Mouse (Mus musculus) intestine, embryonic 16.5 days (tissue): ENCODE measurements around the gene Clspn. TPM values are rescaled to one million over a fixed set of nuclear protein-coding genes. Genes with fewer than 3 reads are reported as not detected.

ENCODE experiments used
- ATAC-seq: fragments of 200-750 bp; cut with Nextera tagmentation; 2 replicates; pipeline ENCODE4 v1.8.0; 2017; ENCODE audit warnings: moderate TSS enrichment, moderate library complexity
- H3K27ac ChIP-seq: fragments of 300-500 bp; sonication (generic); 2 replicates; pipeline ENCODE4 v1.5.1; 2014; ENCODE audit warnings: mild to moderate bottlenecking, low read length
- H3K27me3 ChIP-seq: fragments of 300-500 bp; sonication (generic); replicated peaks from 2 replicates; pipeline ENCODE4 v1.6.1; 2014; ENCODE audit warnings: low read length, control low read depth, mixed read lengths; ENCODE audit not compliant: control insufficient read depth, insufficient read depth
- H3K36me3 ChIP-seq: fragments of 300-500 bp; sonication (generic); 2 replicates; pipeline ENCODE4 v1.6.1; 2014; ENCODE audit warnings: low read length, control low read depth; ENCODE audit not compliant: control insufficient read depth, insufficient read depth
- H3K4me1 ChIP-seq: fragments of 300-500 bp; sonication (generic); 2 replicates; pipeline ENCODE4 v1.6.1; 2014; ENCODE audit warnings: low read length, control low read depth, mixed read lengths; ENCODE audit not compliant: control insufficient read depth, insufficient read depth
- H3K4me2 ChIP-seq: fragments of 300-500 bp; sonication (generic); 2 replicates; pipeline ENCODE4 v1.6.1; 2014; ENCODE audit warnings: low read depth, low read length, control low read depth
- H3K4me3 ChIP-seq: fragments of 300-500 bp; sonication (generic); 2 replicates; pipeline ENCODE4 v1.5.1; 2014; ENCODE audit warnings: mild to moderate bottlenecking, low read length
- H3K9ac ChIP-seq: fragments of 300-500 bp; sonication (generic); 2 replicates; pipeline ENCODE4 v1.6.1; 2014; ENCODE audit warnings: low read depth, low read length
- H3K9me3 ChIP-seq: fragments of 300-500 bp; sonication (generic); 2 replicates; pipeline ENCODE4 v1.6.1; 2016; ENCODE audit warnings: low read length, control low read depth; ENCODE audit not compliant: control insufficient read depth
- WGBS: fragments of 180-500 bp; shearing (Covaris S2); extraction: QIAGEN DNeasy Blood & Tissue Kit; methylation state at CpG from one replicate; pipeline ENCODE4 v1.1.7; 2014; 5-methylcytosine and 5-hydroxymethylcytosine counted together
- microRNA-seq: library from miRNA; unstranded; fragments of <30 nt; microRNA quantifications from one replicate; pipeline ENCODE4, GENCODE M21; 2016
- polyA plus RNA-seq: library from polyadenylated mRNA; unstranded; fragments of >200 nt; fragmentation: Nextera tagmentation; extraction: Ambion mirVana; gene quantifications from 2 replicates; pipeline ENCODE4 v1.2.1, GENCODE M21; 2015

Gene Clspn
- polyA plus RNA-seq, 1 experiment from 2014 or later, result 26.5 TPM

- ATAC-seq, result no peak
- no peaks in the 10 kb centered on the region for H3K9me3 ChIP-seq
- no peaks in the 10 kb centered on the region for H3K4me1 ChIP-seq
- H3K4me3 ChIP-seq, result no peak overlapping the region
- no peaks in the 10 kb centered on the region for H3K27me3 ChIP-seq
- H3K4me2 ChIP-seq, result no peak overlapping the region
- no peak overlapping the region for H3K9ac ChIP-seq
- 43% methylated on average over 9 of the region's 9 CpGs for WGBS
- H3K36me3 ChIP-seq, result no peaks in the 10 kb centered on the region
- no peak overlapping the region for H3K27ac ChIP-seq
Observed at GRCm38 (mm10) chr4:126641901-126642300, 85.2 kb downstream of the Clspn start.

Small RNA genes lying within 50 kb of the gene (microRNA-seq; reads per million reads assigned to microRNA genes)
- 0.68 reads per million for gene Mir7119

Other genes with a start within 250 kb of the Clspn start
- gene Adprhl2, start 235.2 kb upstream of the Clspn start, polyA plus RNA-seq, result 59.0 and 60.1 TPM in 2 replicates
- gene Tekt2, start 231.2 kb upstream of the Clspn start, polyA plus RNA-seq, result 4.8 and 5.6 TPM in 2 replicates
- gene Ago3, start 127.4 kb upstream of the Clspn start, polyA plus RNA-seq, result 9.7 and 10.6 TPM in 2 replicates
- gene Ago1, start 88.4 kb upstream of the Clspn start, polyA plus RNA-seq, result 3.3 and 3.5 TPM in 2 replicates
- gene Ago4, start 23.5 kb upstream of the Clspn start, polyA plus RNA-seq, result 0.65 and 0.86 TPM in 2 replicates
- 1.7 and 1.9 TPM in 2 replicates for gene 5730409E04Rik, start 52.9 kb downstream of the Clspn start, polyA plus RNA-seq
- 477 and 515 TPM in 2 replicates for gene Psmb2, start 120.7 kb downstream of the Clspn start, polyA plus RNA-seq
- gene Tfap2e, start 179.3 kb downstream of the Clspn start, polyA plus RNA-seq, result not detected in 2 replicates
- gene Ncdn, start 196.5 kb downstream of the Clspn start, polyA plus RNA-seq, result 25.6 and 27.4 TPM in 2 replicates
- 36.4 and 44.0 TPM in 2 replicates for gene AU040320, start 196.6 kb downstream of the Clspn start, polyA plus RNA-seq